Mouse (Mus musculus): ENCODE data around the gene Ccdc126.
"Not testable (repeated sequence)": the region's sequence is repeated elsewhere in the genome, so short reads cannot be mapped to it uniquely, and the experiment has no call there.

Ccdc126 gene

DNA sequence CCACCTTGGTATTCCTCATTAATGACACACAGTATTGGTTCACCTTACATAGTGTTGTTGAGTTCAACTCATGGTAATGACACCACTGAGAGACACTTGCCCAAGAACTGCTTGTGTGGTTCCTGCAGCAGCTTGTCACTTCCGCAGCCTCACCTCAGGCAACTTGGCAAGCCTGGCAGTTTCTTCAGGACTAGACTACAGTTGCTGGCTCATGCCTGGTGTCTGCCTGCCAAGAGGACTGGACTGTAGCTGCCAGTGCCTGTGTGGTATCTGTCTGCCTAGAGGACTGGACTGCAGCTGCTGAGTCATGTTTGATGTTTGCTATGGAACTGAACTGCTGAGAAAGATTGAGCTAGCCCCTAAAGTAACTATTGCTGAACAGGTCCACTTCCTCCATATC lies 37.0 kb upstream of the Ccdc126 start:
- no peak for TF ChIP-seq NANOG (IDR thresholded peaks at IDR 0.05; ENCODE audit: borderline replicate concordance, low read length)
- TF ChIP-seq CTCF (conservative IDR thresholded peaks at IDR 0.05; ENCODE audit: low read length) = no peak
- no peak for TF ChIP-seq POU5F1 (IDR thresholded peaks at IDR 0.05; ENCODE audit: borderline replicate concordance, low read length)
- no peak overlapping the region for H3K4me3 ChIP-seq (replicated peaks; ENCODE audit: low read length)
- peaks cover 32% of the 10 kb centered on the region for H3K9me3 ChIP-seq (ENCODE audit: low read length)
- H3K27me3 ChIP-seq (ENCODE audit: insufficient read depth, low read length) = no peaks in the 10 kb centered on the region
- peaks cover 8% of the 10 kb centered on the region for H3K4me1 ChIP-seq (replicated peaks; ENCODE audit: low read depth, low read length)
- H3K36me3 ChIP-seq (ENCODE audit: insufficient read depth, low read length) = peaks cover 5% of the 10 kb centered on the region

GRCm38 (mm10) chr6:49298286-49298685 lies 20.8 kb upstream of the Ccdc126 start:
- Histone ChIP-seq H3K9me3 (ENCODE audit: low read length) (no peaks in the 10 kb centered on the region), H3K36me3 (ENCODE audit: insufficient read depth, low read length) (no peaks in the 10 kb centered on the region), H3K4me1 (replicated peaks; ENCODE audit: low read depth, low read length) (peaks cover 65% of the 10 kb centered on the region), H3K4me3 (replicated peaks; ENCODE audit: low read length) (0 out of 2 replicates have a peak overlapping the region, but pooled peaks have one; percentile 21), H3K27me3 (ENCODE audit: insufficient read depth, low read length) (no peaks in the 10 kb centered on the region)
- TF ChIP-seq CTCF (conservative IDR thresholded peaks at IDR 0.05; ENCODE audit: low read length) = no peak
- no peak for TF ChIP-seq NANOG (IDR thresholded peaks at IDR 0.05; ENCODE audit: borderline replicate concordance, low read length)
- no peak for TF ChIP-seq POU5F1 (IDR thresholded peaks at IDR 0.05; ENCODE audit: borderline replicate concordance, low read length)

GRCm38 (mm10) chr6:49314821-49315220 lies 4.3 kb upstream of the Ccdc126 start:
- H3K9me3 ChIP-seq (ENCODE audit: low read length); H3K27me3 ChIP-seq (ENCODE audit: insufficient read depth, low read length); H3K36me3 ChIP-seq (ENCODE audit: insufficient read depth, low read length); H3K4me3 ChIP-seq (replicated peaks; ENCODE audit: low read length): not testable (repeated sequence)
- H3K4me1 ChIP-seq (replicated peaks; ENCODE audit: low read depth, low read length) = peaks cover 48% of the 10 kb centered on the region

GRCm38 (mm10) chr6:49319595-49320315 lies 681 bp downstream of the Ccdc126 start:
- H3K36me3 ChIP-seq (ENCODE audit: insufficient read depth, low read length) = no peaks in the 10 kb centered on the region
- H3K9me3 ChIP-seq (ENCODE audit: low read length) = peaks cover 7% of the 10 kb centered on the region
- no peak for TF ChIP-seq POU5F1 (IDR thresholded peaks at IDR 0.05; ENCODE audit: borderline replicate concordance, low read length)
- no peak for TF ChIP-seq CTCF (conservative IDR thresholded peaks at IDR 0.05; ENCODE audit: low read length)
- TF ChIP-seq NANOG (IDR thresholded peaks at IDR 0.05; ENCODE audit: borderline replicate concordance, low read length) = no peak
- peak overlapping the region; percentile 90 for H3K4me3 ChIP-seq (replicated peaks; ENCODE audit: low read length)
- H3K27me3 ChIP-seq (ENCODE audit: insufficient read depth, low read length) = no peaks in the 10 kb centered on the region
- H3K4me1 ChIP-seq (replicated peaks; ENCODE audit: low read depth, low read length) = peaks cover 36% of the 10 kb centered on the region

DNA sequence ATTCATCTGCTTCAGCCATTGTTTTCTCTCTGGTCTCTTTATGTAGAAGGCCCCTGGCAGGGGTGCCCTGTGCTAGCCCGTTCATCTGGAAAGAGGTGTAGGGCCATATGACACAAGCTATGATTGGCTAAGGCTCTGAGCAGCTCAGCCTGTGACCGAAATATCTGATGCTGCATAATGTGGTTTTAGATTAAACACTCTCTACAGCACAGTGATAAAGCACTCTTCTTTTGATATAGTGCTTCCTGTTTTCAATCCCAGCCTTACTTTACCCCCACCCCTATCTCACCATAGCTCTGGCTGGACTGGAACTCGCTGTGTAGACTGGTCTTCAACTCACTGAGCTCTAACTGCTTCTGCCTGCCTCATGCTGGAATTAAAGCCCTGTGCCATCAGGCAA lies 2.3 kb downstream of the Ccdc126 start:
- H3K27me3 ChIP-seq (ENCODE audit: insufficient read depth, low read length) = no peaks in the 10 kb centered on the region
- H3K36me3 ChIP-seq (ENCODE audit: insufficient read depth, low read length) = no peaks in the 10 kb centered on the region
- TF ChIP-seq CTCF (conservative IDR thresholded peaks at IDR 0.05; ENCODE audit: low read length) (no peak), POU5F1 (IDR thresholded peaks at IDR 0.05; ENCODE audit: borderline replicate concordance, low read length) (no peak), NANOG (IDR thresholded peaks at IDR 0.05; ENCODE audit: borderline replicate concordance, low read length) (no peak)
- H3K4me1 ChIP-seq (replicated peaks; ENCODE audit: low read depth, low read length) = peaks cover 29% of the 10 kb centered on the region
- H3K4me3 ChIP-seq (replicated peaks; ENCODE audit: low read length) = no peak overlapping the region
- H3K9me3 ChIP-seq (ENCODE audit: low read length) = no peaks in the 10 kb centered on the region

DNA sequence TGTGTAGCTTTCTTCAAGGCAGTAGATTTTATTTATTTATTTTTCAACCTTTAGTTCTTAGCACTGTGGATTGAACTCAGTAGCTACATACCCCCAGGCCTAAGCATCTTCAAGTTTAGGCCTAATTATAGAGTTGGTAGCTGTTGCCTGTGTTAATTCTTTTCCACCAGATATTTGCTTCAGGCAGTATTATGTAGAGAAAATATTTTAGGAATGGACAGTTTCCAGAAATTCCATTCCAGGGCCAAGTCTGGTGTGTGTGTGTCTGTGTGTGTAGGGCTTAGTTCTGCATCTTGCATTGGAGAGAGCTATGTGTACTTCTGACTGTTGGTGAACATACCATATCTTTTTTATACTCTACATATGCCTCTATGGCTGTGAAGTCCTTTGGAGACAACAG lies 3.0 kb downstream of the Ccdc126 start:
- TF ChIP-seq NANOG (IDR thresholded peaks at IDR 0.05; ENCODE audit: borderline replicate concordance, low read length) (no peak), POU5F1 (IDR thresholded peaks at IDR 0.05; ENCODE audit: borderline replicate concordance, low read length) (no peak), CTCF (conservative IDR thresholded peaks at IDR 0.05; ENCODE audit: low read length) (no peak)
- no peaks in the 10 kb centered on the region for H3K9me3 ChIP-seq (ENCODE audit: low read length)
- peaks cover 29% of the 10 kb centered on the region for H3K4me1 ChIP-seq (replicated peaks; ENCODE audit: low read depth, low read length)
- H3K27me3 ChIP-seq (ENCODE audit: insufficient read depth, low read length) = no peaks in the 10 kb centered on the region
- no peaks in the 10 kb centered on the region for H3K36me3 ChIP-seq (ENCODE audit: insufficient read depth, low read length)
- no peak overlapping the region for H3K4me3 ChIP-seq (replicated peaks; ENCODE audit: low read length)

- Histone ChIP-seq H3K4me1 (replicated peaks; ENCODE audit: low read depth, low read length) (peaks cover 29% of the 10 kb centered on the region), H3K4me3 (replicated peaks; ENCODE audit: low read length) (no peak overlapping the region), H3K9me3 (ENCODE audit: low read length) (no peaks in the 10 kb centered on the region), H3K36me3 (ENCODE audit: insufficient read depth, low read length) (no peaks in the 10 kb centered on the region), H3K27me3 (ENCODE audit: insufficient read depth, low read length) (no peaks in the 10 kb centered on the region)
- no peak for TF ChIP-seq NANOG (IDR thresholded peaks at IDR 0.05; ENCODE audit: borderline replicate concordance, low read length)
- no peak for TF ChIP-seq CTCF (conservative IDR thresholded peaks at IDR 0.05; ENCODE audit: low read length)
- TF ChIP-seq POU5F1 (IDR thresholded peaks at IDR 0.05; ENCODE audit: borderline replicate concordance, low read length) = no peak
Observed at GRCm38 (mm10) chr6:49322986-49323385, 3.9 kb downstream of the Ccdc126 start.

- peaks cover 26% of the 10 kb centered on the region for H3K4me1 ChIP-seq (replicated peaks; ENCODE audit: low read depth, low read length)
- no peaks in the 10 kb centered on the region for H3K36me3 ChIP-seq (ENCODE audit: insufficient read depth, low read length)
- TF ChIP-seq POU5F1 (IDR thresholded peaks at IDR 0.05; ENCODE audit: borderline replicate concordance, low read length) = no peak
- TF ChIP-seq NANOG (IDR thresholded peaks at IDR 0.05; ENCODE audit: borderline replicate concordance, low read length) = no peak
- no peak for TF ChIP-seq CTCF (conservative IDR thresholded peaks at IDR 0.05; ENCODE audit: low read length)
- H3K27me3 ChIP-seq (ENCODE audit: insufficient read depth, low read length) = no peaks in the 10 kb centered on the region
- H3K9me3 ChIP-seq (ENCODE audit: low read length) = no peaks in the 10 kb centered on the region
- H3K4me3 ChIP-seq (replicated peaks; ENCODE audit: low read length) = no peak overlapping the region
Observed at GRCm38 (mm10) chr6:49324528-49324927, 5.5 kb downstream of the Ccdc126 start.

- H3K4me3 ChIP-seq (replicated peaks; ENCODE audit: low read length) = no peak overlapping the region
- no peaks in the 10 kb centered on the region for H3K9me3 ChIP-seq (ENCODE audit: low read length)
- peaks cover 19% of the 10 kb centered on the region for H3K4me1 ChIP-seq (replicated peaks; ENCODE audit: low read depth, low read length)
- TF ChIP-seq POU5F1 (IDR thresholded peaks at IDR 0.05; ENCODE audit: borderline replicate concordance, low read length) (no peak), CTCF (conservative IDR thresholded peaks at IDR 0.05; ENCODE audit: low read length) (no peak), NANOG (IDR thresholded peaks at IDR 0.05; ENCODE audit: borderline replicate concordance, low read length) (no peak)
- no peaks in the 10 kb centered on the region for H3K36me3 ChIP-seq (ENCODE audit: insufficient read depth, low read length)
- no peaks in the 10 kb centered on the region for H3K27me3 ChIP-seq (ENCODE audit: insufficient read depth, low read length)
Observed at GRCm38 (mm10) chr6:49325294-49325693, 6.2 kb downstream of the Ccdc126 start.
